Mouse (Mus musculus): ENCODE measurements around the gene Gm8180. TPM values are rescaled to one million over a fixed set of nuclear protein-coding genes. Genes with fewer than 3 reads are reported as not detected.
"Not testable (repeated sequence)": the region's sequence is repeated elsewhere in the genome, so short reads cannot be mapped to it uniquely, and the experiment has no call there.

The Gm8180 gene
- not detected in 2 replicates for polyA plus RNA-seq (2014; fragmentation: Nextera tagmentation; extraction: Ambion mirVana)

GRCm38 (mm10) chr14:43784645-43785044, at the start of gene Gm8180:
Gene Gm8180 (minus strand): TSS chr14:43784745.
- not testable (repeated sequence) for H3K27me3 ChIP-seq (replicated peaks; ENCODE audit: control insufficient read depth, insufficient read depth, low read length); H3K27ac ChIP-seq (ENCODE audit: low read depth); H3K9ac ChIP-seq (ENCODE audit: low read length); H3K36me3 ChIP-seq (ENCODE audit: control insufficient read depth, insufficient read depth, low read length); H3K4me2 ChIP-seq (ENCODE audit: low read length); H3K4me3 ChIP-seq (ENCODE audit: low read depth, low read length); ATAC-seq (replicated peaks; ENCODE audit: low FRiP score, low TSS enrichment, low read depth); H3K9me3 ChIP-seq (ENCODE audit: control insufficient read depth, low read length); H3K4me1 ChIP-seq (replicated peaks; ENCODE audit: control insufficient read depth, insufficient read depth, low read length); DNase-seq (ENCODE audit: low spot score)
- 90% methylated on average over 3 of the region's 3 CpGs for WGBS

GRCm38 (mm10) chr14:43830385-43830784, 45.8 kb upstream of the Gm8180 start:
- not testable (repeated sequence) for H3K27me3 ChIP-seq (replicated peaks; ENCODE audit: control insufficient read depth, insufficient read depth, low read length); H3K36me3 ChIP-seq (ENCODE audit: control insufficient read depth, insufficient read depth, low read length); H3K27ac ChIP-seq (ENCODE audit: low read depth); ATAC-seq (replicated peaks; ENCODE audit: low FRiP score, low TSS enrichment, low read depth); DNase-seq (ENCODE audit: low spot score); H3K9me3 ChIP-seq (ENCODE audit: control insufficient read depth, low read length); H3K4me1 ChIP-seq (replicated peaks; ENCODE audit: control insufficient read depth, insufficient read depth, low read length); H3K4me3 ChIP-seq (ENCODE audit: low read depth, low read length); H3K9ac ChIP-seq (ENCODE audit: low read length); H3K4me2 ChIP-seq (ENCODE audit: low read length)
- 71% methylated on average over 1 of the region's 1 CpGs for WGBS

- not testable (repeated sequence) for H3K36me3 ChIP-seq (ENCODE audit: control insufficient read depth, insufficient read depth, low read length); H3K4me2 ChIP-seq (ENCODE audit: low read length); H3K9ac ChIP-seq (ENCODE audit: low read length); DNase-seq (ENCODE audit: low spot score); H3K27me3 ChIP-seq (replicated peaks; ENCODE audit: control insufficient read depth, insufficient read depth, low read length); H3K4me3 ChIP-seq (ENCODE audit: low read depth, low read length); H3K27ac ChIP-seq (ENCODE audit: low read depth); H3K9me3 ChIP-seq (ENCODE audit: control insufficient read depth, low read length); ATAC-seq (replicated peaks; ENCODE audit: low FRiP score, low TSS enrichment, low read depth); H3K4me1 ChIP-seq (replicated peaks; ENCODE audit: control insufficient read depth, insufficient read depth, low read length)
- WGBS, result 80% methylated on average over 6 of the region's 6 CpGs
Observed at GRCm38 (mm10) chr14:43824176-43824575, 39.6 kb upstream of the Gm8180 start.

GRCm38 (mm10) chr14:43821869-43822268, 37.3 kb upstream of the Gm8180 start:
- H3K4me3 ChIP-seq (ENCODE audit: low read depth, low read length); H3K9me3 ChIP-seq (ENCODE audit: control insufficient read depth, low read length); H3K9ac ChIP-seq (ENCODE audit: low read length); DNase-seq (ENCODE audit: low spot score); H3K27me3 ChIP-seq (replicated peaks; ENCODE audit: control insufficient read depth, insufficient read depth, low read length); H3K4me1 ChIP-seq (replicated peaks; ENCODE audit: control insufficient read depth, insufficient read depth, low read length); H3K4me2 ChIP-seq (ENCODE audit: low read length); H3K27ac ChIP-seq (ENCODE audit: low read depth); ATAC-seq (replicated peaks; ENCODE audit: low FRiP score, low TSS enrichment, low read depth); H3K36me3 ChIP-seq (ENCODE audit: control insufficient read depth, insufficient read depth, low read length): not testable (repeated sequence)
- WGBS, result 57% methylated on average over 1 of the region's 2 CpGs

- not testable (repeated sequence) for DNase-seq (ENCODE audit: low spot score); H3K9me3 ChIP-seq (ENCODE audit: control insufficient read depth, low read length)
- 80% methylated on average over 8 of the region's 9 CpGs for WGBS
Observed at GRCm38 (mm10) chr14:43812458-43812857, 27.9 kb upstream of the Gm8180 start.

GRCm38 (mm10) chr14:43808142-43808541, 23.6 kb upstream of the Gm8180 start:
- not testable (repeated sequence) for H3K4me2 ChIP-seq (ENCODE audit: low read length); DNase-seq (ENCODE audit: low spot score); H3K27me3 ChIP-seq (replicated peaks; ENCODE audit: control insufficient read depth, insufficient read depth, low read length); H3K36me3 ChIP-seq (ENCODE audit: control insufficient read depth, insufficient read depth, low read length); H3K4me1 ChIP-seq (replicated peaks; ENCODE audit: control insufficient read depth, insufficient read depth, low read length); H3K4me3 ChIP-seq (ENCODE audit: low read depth, low read length); H3K9ac ChIP-seq (ENCODE audit: low read length); ATAC-seq (replicated peaks; ENCODE audit: low FRiP score, low TSS enrichment, low read depth); H3K9me3 ChIP-seq (ENCODE audit: control insufficient read depth, low read length); H3K27ac ChIP-seq (ENCODE audit: low read depth)
- 62% methylated on average over 4 of the region's 4 CpGs for WGBS

More at GRCm38 (mm10) chr14:43812458-43812857, 27.9 kb upstream of the Gm8180 start:
- H3K27me3 ChIP-seq (replicated peaks; ENCODE audit: control insufficient read depth, insufficient read depth, low read length); H3K4me3 ChIP-seq (ENCODE audit: low read depth, low read length); H3K9ac ChIP-seq (ENCODE audit: low read length); H3K4me1 ChIP-seq (replicated peaks; ENCODE audit: control insufficient read depth, insufficient read depth, low read length); ATAC-seq (replicated peaks; ENCODE audit: low FRiP score, low TSS enrichment, low read depth); H3K4me2 ChIP-seq (ENCODE audit: low read length); H3K27ac ChIP-seq (ENCODE audit: low read depth); H3K36me3 ChIP-seq (ENCODE audit: control insufficient read depth, insufficient read depth, low read length): not testable (repeated sequence)

GRCm38 (mm10) chr14:43804435-43804834, 19.9 kb upstream of the Gm8180 start:
- not testable (repeated sequence) for DNase-seq (ENCODE audit: low spot score); H3K4me1 ChIP-seq (replicated peaks; ENCODE audit: control insufficient read depth, insufficient read depth, low read length)

GRCm38 (mm10) chr14:43796905-43797470, 12.4 kb upstream of the Gm8180 start:
- not testable (repeated sequence) for H3K9me3 ChIP-seq (ENCODE audit: control insufficient read depth, low read length); H3K4me1 ChIP-seq (replicated peaks; ENCODE audit: control insufficient read depth, insufficient read depth, low read length); H3K27ac ChIP-seq (ENCODE audit: low read depth); H3K27me3 ChIP-seq (replicated peaks; ENCODE audit: control insufficient read depth, insufficient read depth, low read length); H3K9ac ChIP-seq (ENCODE audit: low read length); H3K36me3 ChIP-seq (ENCODE audit: control insufficient read depth, insufficient read depth, low read length)
- 14% methylated on average over 23 of the region's 23 CpGs for WGBS
- ATAC-seq (replicated peaks; ENCODE audit: low FRiP score, low TSS enrichment, low read depth) (peak; percentile 47; the same call in 1 of the 2 replicates), DNase-seq (ENCODE audit: low spot score) (peak; percentile 54)
- Histone ChIP-seq H3K4me2 (ENCODE audit: low read length) (peak overlapping the region; percentile 49), H3K4me3 (ENCODE audit: low read depth, low read length) (peak overlapping the region; percentile 20)

More at GRCm38 (mm10) chr14:43804435-43804834, 19.9 kb upstream of the Gm8180 start:
- not testable (repeated sequence) for ATAC-seq (replicated peaks; ENCODE audit: low FRiP score, low TSS enrichment, low read depth); H3K9me3 ChIP-seq (ENCODE audit: control insufficient read depth, low read length); H3K4me2 ChIP-seq (ENCODE audit: low read length); H3K36me3 ChIP-seq (ENCODE audit: control insufficient read depth, insufficient read depth, low read length); H3K27ac ChIP-seq (ENCODE audit: low read depth); H3K4me3 ChIP-seq (ENCODE audit: low read depth, low read length); H3K9ac ChIP-seq (ENCODE audit: low read length); H3K27me3 ChIP-seq (replicated peaks; ENCODE audit: control insufficient read depth, insufficient read depth, low read length)
- 8% methylated on average over 6 of the region's 7 CpGs for WGBS
